Mouse (Mus musculus): ENCODE measurements around the gene Rab3b. TPM values are rescaled to one million over a fixed set of nuclear protein-coding genes. Genes with fewer than 3 reads are reported as not detected.

The Rab3b gene
- polyA plus RNA-seq (2015; fragmentation: Nextera tagmentation; extraction: Ambion mirVana): 79.2 and 90.5 TPM in 2 replicates

DNA sequence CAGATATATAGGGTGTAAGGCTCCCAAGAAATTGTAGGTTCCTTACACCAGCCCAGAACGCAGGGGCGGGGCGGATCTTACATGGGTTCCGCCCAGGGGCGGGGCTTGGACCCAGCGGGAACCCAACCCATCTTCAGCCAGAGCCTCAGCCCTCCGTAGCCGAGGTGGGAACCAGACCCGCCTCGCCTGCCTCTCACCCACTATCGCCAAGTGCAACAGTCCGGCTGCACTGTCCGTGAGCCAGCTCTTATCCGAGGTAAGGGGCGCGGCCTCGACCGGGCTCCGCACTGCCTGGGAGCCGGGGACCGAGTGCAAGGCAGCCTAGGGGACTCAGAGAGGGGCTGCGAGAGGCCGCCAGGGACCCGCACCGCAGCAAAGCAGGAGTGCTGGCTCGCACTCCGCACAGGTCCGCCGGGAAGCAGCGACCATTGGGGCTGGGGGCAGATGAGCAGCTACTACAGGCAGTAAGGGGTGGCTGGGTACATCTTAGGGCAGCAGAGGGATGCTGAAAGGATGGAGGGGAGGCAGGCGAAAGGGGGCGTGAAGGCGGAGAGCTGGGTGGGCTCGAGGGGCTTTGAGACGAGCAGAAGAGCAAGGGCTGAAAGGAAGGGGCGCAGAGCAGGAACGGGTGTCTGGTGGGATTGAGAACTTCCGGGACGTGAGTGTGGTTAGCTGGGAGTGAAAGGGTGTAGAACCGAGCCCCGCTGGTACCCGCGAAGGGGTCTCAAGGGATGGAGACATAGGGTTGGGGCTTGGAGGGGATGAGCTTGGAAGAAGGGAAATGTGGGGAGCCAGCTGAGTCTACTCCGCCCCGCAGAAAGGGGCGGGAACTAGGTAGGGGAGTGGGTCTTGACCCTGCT is at the start of gene Rab3b:
Rab3b (plus strand) TSS at position 101 of the 860 bp plus-strand sequence.
- H3K9me3 ChIP-seq: no peaks in the 10 kb centered on the region
- H3K4me3 ChIP-seq: peak within 1 kb of the TSS; percentile 75
- H3K27ac ChIP-seq (replicated peaks): peak within 1 kb of the TSS; percentile 46; the same call in 1 of the 2 replicates
- no peaks in the 10 kb centered on the region for H3K36me3 ChIP-seq
- no peaks in the 10 kb centered on the region for H3K27me3 ChIP-seq
- peaks cover 7% of the 10 kb centered on the region; the same call in 1 of the 2 replicates for H3K4me1 ChIP-seq
- peak within 1 kb of the TSS; percentile 90 for H3K4me2 ChIP-seq (replicated peaks)
- peak within 1 kb of the TSS; percentile 77 for H3K9ac ChIP-seq (replicated peaks)
- under 1% methylated on average over 46 of the region's 46 CpGs for WGBS
- ATAC-seq (replicated peaks): peak; percentile 94

GRCm38 (mm10) chr4:108830698-108831097 is 48.2 kb upstream of the Rab3b start:
- Histone ChIP-seq H3K9ac (replicated peaks) (0 out of 2 replicates have a peak overlapping the region, but pooled peaks have one; percentile 1), H3K4me2 (replicated peaks) (peak overlapping the region; percentile 57), H3K4me3 (no peak overlapping the region), H3K4me1 (peaks cover 30% of the 10 kb centered on the region), H3K36me3 (peaks cover 29% of the 10 kb centered on the region), H3K27ac (replicated peaks) (no peak overlapping the region), H3K9me3 (no peaks in the 10 kb centered on the region), H3K27me3 (no peaks in the 10 kb centered on the region)
- WGBS: 83% methylated on average over 1 of the region's 1 CpGs
- no peak for ATAC-seq (replicated peaks)

DNA sequence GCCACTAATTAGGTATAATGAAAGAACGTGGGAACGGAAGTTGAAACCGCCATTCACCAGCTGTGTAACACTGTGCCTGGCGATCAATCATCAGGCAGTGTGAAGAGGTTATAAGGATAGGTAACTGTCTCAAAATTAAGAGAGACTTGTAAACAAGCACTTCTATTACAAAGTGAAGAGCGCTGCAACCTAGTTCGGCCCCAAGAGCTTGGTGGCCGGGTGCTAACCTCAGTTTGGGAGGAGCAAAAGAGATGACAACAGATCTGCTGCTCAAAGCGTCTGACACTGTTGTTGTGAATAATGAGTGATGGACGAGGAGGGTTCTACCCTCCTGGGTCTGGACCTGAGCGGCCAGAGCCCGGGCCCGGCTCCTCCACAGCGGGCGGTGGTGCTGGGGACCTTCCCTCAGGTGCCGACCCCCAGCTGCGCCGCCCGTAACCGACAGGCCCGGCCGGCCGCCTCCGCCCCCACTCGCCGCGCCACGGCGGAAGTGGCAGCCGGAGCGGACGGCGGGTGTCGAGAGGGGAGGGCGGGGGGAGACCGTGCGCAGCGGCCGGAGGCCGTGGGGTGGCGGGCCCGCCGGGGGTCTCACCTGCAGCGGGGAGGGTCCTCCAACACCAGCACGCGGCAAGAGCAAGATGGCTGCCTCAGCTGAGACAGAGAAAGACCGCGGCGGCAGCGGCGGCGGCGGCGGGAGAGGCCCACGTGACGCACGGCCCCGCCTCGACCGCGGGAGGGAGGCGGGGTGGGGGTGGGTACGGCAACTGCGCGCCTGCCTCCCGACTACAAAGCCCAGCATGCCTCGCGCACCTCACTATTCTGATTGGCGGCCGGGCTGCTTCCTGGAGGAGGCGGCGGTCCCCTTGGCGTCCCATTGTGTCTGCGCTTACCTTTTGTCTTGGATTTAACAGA is 45.7 kb upstream of the Rab3b start, which contains the start of gene Btf3l4:
Btf3l4 (minus strand) TSS at position 699 of the 912 bp plus-strand sequence.
- no peaks in the 10 kb centered on the region for H3K27me3 ChIP-seq
- ATAC-seq (replicated peaks): peak; percentile 97
- peaks cover 11% of the 10 kb centered on the region; the same call in 1 of the 2 replicates for H3K36me3 ChIP-seq
- WGBS: under 1% methylated on average over 62 of the region's 73 CpGs
- H3K4me3 ChIP-seq: peak within 1 kb of the TSS; percentile 80
- peak within 1 kb of the TSS; percentile 88 for H3K9ac ChIP-seq (replicated peaks)
- peak within 1 kb of the TSS; percentile 100 for H3K27ac ChIP-seq (replicated peaks)
- no peaks in the 10 kb centered on the region for H3K9me3 ChIP-seq
- H3K4me1 ChIP-seq: peaks cover 40% of the 10 kb centered on the region
- peak within 1 kb of the TSS; percentile 66 for H3K4me2 ChIP-seq (replicated peaks)

DNA sequence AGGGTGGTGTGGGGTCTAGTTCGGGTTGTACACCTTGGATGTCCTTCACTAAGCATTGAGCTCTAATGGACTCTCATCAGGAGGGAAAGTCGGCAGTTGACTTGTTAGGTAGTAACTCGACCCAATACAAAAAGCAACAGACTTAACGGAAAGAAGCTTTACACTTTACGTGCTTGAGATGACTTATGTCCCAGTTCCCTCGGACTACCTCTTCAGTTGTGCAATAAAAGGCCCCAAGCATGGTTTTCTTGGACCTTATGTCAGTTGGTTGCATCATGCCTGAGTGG is 45.1 kb upstream of the Rab3b start:
- peak overlapping the region; percentile 80 for H3K4me3 ChIP-seq
- WGBS: 0% methylated on average over 6 of the region's 6 CpGs
- peaks cover 10% of the 10 kb centered on the region; the same call in 1 of the 2 replicates for H3K36me3 ChIP-seq
- H3K27me3 ChIP-seq: no peaks in the 10 kb centered on the region
- H3K9ac ChIP-seq (replicated peaks): peak overlapping the region; percentile 85
- H3K4me1 ChIP-seq: peaks cover 40% of the 10 kb centered on the region
- ATAC-seq (replicated peaks): no peak
- H3K4me2 ChIP-seq (replicated peaks): peak overlapping the region; percentile 66
- H3K9me3 ChIP-seq: no peaks in the 10 kb centered on the region
- peak overlapping the region; percentile 100 for H3K27ac ChIP-seq (replicated peaks)

DNA sequence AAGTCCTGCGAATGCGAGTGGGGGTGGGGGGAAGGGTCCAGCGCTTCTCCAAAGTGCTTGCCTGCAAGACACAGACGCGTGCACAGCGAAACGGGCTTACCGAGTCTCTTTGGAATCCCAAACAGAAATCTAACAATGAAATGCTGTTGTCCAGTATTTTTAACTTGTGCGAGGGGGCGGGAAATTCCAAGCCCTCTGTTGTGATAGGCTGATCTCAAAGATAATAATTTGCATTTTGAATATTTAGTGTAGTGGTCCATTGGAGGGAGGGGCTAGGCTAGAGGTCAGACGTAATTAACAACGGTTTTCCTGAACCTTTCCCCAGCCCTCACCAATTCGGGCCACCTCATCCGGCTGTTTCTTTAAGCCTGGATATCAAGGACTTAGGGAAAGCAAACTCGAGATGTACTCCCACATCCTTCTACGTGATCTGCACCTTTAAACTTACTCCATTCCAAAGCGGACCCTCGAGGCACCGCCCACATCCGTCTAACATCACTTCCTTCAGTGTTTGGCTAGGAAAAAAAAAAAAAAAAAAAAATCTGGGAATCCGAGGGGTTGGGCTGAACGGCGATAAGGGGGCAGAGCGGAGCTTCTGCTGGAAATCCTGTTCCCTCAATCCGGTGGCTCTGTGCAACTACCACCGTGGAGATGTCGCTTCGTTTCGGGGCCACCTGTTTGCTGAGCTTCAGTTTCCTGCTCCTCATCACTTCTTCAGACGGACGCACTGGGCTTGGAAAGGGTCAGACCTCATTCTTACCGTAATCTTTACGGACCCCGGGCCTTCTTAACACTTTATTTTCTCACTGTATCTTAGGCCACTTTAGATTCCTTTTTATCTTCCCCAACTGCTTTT is 44.5 kb upstream of the Rab3b start, which contains the start of gene Txndc12:
Txndc12 (plus strand) TSS at position 487 of the 856 bp plus-strand sequence.
- Histone ChIP-seq H3K9me3 (no peaks in the 10 kb centered on the region), H3K36me3 (peaks cover 6% of the 10 kb centered on the region; the same call in 1 of the 2 replicates), H3K9ac (replicated peaks) (peak within 1 kb of the TSS; percentile 88), H3K4me3 (peak within 1 kb of the TSS; percentile 80), H3K27me3 (no peaks in the 10 kb centered on the region), H3K4me1 (peaks cover 40% of the 10 kb centered on the region), H3K27ac (replicated peaks) (peak within 1 kb of the TSS; percentile 100), H3K4me2 (replicated peaks) (peak within 1 kb of the TSS; percentile 66)
- ATAC-seq (replicated peaks): peak; percentile 82
- WGBS: under 1% methylated on average over 34 of the region's 34 CpGs

- no peaks in the 10 kb centered on the region for H3K27me3 ChIP-seq
- H3K36me3 ChIP-seq: peaks cover 5% of the 10 kb centered on the region; the same call in 1 of the 2 replicates
- peaks cover 40% of the 10 kb centered on the region for H3K4me1 ChIP-seq
- H3K9ac ChIP-seq (replicated peaks): peak overlapping the region; percentile 85
- no peaks in the 10 kb centered on the region for H3K9me3 ChIP-seq
- H3K4me2 ChIP-seq (replicated peaks): peak overlapping the region; percentile 66
- WGBS: under 1% methylated on average over 15 of the region's 15 CpGs
- peak overlapping the region; percentile 100 for H3K27ac ChIP-seq (replicated peaks)
- no peak for ATAC-seq (replicated peaks)
- peak overlapping the region; percentile 80 for H3K4me3 ChIP-seq
These were observed 43.9 kb upstream of the Rab3b start for GRCm38 (mm10) chr4:108834971-108835311.

GRCm38 (mm10) chr4:108835496-108835895 is 43.4 kb upstream of the Rab3b start:
- no peaks in the 10 kb centered on the region for H3K36me3 ChIP-seq
- peak overlapping the region; percentile 66 for H3K4me2 ChIP-seq (replicated peaks)
- no peaks in the 10 kb centered on the region for H3K27me3 ChIP-seq
- peaks cover 40% of the 10 kb centered on the region for H3K4me1 ChIP-seq
- no peak overlapping the region for H3K27ac ChIP-seq (replicated peaks)
- 58% methylated on average over 3 of the region's 3 CpGs for WGBS
- peak overlapping the region; percentile 80 for H3K4me3 ChIP-seq
- H3K9ac ChIP-seq (replicated peaks): peak overlapping the region; percentile 85
- H3K9me3 ChIP-seq: no peaks in the 10 kb centered on the region
- no peak for ATAC-seq (replicated peaks)

DNA sequence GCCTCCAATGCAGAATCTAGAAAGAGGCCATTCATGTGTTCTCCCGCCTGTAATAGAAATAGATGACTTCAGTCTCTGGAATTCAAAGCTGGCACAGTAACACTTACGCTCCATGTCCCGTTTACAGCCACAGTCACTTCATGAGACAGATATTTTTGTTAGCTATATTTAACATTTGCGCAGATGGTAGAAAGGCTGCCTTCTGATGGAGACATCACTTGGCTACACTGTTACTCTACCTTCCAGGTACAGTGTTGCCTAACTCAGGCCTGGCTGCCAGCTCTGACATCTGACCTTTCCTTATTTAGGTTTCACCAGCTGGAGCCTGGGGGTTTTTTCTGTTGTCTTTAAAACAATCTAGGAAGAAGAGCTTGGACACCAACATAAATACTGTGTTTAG is 40.8 kb upstream of the Rab3b start:
- H3K9ac ChIP-seq (replicated peaks): no peak overlapping the region

GRCm38 (mm10) chr4:108841920-108842578 is 36.8 kb upstream of the Rab3b start:
- no peak overlapping the region for H3K4me2 ChIP-seq (replicated peaks)
- no peak for ATAC-seq (replicated peaks)
- WGBS: 91% methylated on average over 7 of the region's 7 CpGs
- H3K27ac ChIP-seq (replicated peaks): no peak overlapping the region
- no peaks in the 10 kb centered on the region for H3K36me3 ChIP-seq
- H3K9me3 ChIP-seq: no peaks in the 10 kb centered on the region
- H3K27me3 ChIP-seq: no peaks in the 10 kb centered on the region
- no peak overlapping the region for H3K4me3 ChIP-seq
- H3K9ac ChIP-seq (replicated peaks): no peak overlapping the region
- H3K4me1 ChIP-seq: peaks cover 4% of the 10 kb centered on the region

More for the DNA sequence above, 40.8 kb upstream of the Rab3b start:
- no peak for ATAC-seq (replicated peaks)
- no peaks in the 10 kb centered on the region for H3K36me3 ChIP-seq
- no peaks in the 10 kb centered on the region for H3K27me3 ChIP-seq
- WGBS: 86% methylated on average over 4 of the region's 4 CpGs
- no peak overlapping the region for H3K4me3 ChIP-seq
- no peak overlapping the region for H3K4me2 ChIP-seq (replicated peaks)
- H3K27ac ChIP-seq (replicated peaks): no peak overlapping the region
- no peaks in the 10 kb centered on the region for H3K9me3 ChIP-seq
- peaks cover 21% of the 10 kb centered on the region for H3K4me1 ChIP-seq

DNA sequence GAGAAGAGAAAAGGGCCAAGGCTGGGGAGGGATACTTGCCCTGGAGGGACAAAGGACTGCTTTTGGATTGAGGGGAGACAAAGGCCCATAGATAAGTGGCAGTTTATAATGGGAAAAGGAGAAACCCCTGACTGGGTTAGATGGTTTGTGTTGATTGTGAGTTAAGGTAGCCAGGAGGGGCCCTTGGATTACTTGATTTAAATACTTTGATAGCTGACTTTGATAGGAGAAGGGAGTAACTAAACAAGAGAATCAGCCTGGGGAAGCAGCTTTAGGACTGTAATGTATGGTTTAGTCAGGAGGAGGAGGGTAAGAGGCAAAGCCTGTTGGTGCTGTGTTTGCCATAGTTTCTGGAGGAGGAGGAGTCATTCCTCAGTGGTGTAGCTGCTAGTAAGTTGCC is 35.5 kb upstream of the Rab3b start:
- H3K36me3 ChIP-seq: no peaks in the 10 kb centered on the region
- H3K4me2 ChIP-seq (replicated peaks): no peak overlapping the region
- H3K4me1 ChIP-seq: peaks cover 8% of the 10 kb centered on the region
- no peak overlapping the region for H3K9ac ChIP-seq (replicated peaks)
- no peak overlapping the region for H3K27ac ChIP-seq (replicated peaks)
- ATAC-seq (replicated peaks): no peak
- H3K27me3 ChIP-seq: no peaks in the 10 kb centered on the region
- H3K9me3 ChIP-seq: no peaks in the 10 kb centered on the region
- H3K4me3 ChIP-seq: no peak overlapping the region

All from forebrain, embryonic 15.5 days (tissue).